Mouse (Mus musculus) A20 (cell line): Measurements from ENCODE around the gene Ppp1r27.

Experiments used
- DNase-seq: peaks from one replicate; pipeline ENCODE4 v3.0.0-alpha.2; 2011; ENCODE audit warnings: low read depth, low spot score

The Ppp1r27 gene

DNA sequence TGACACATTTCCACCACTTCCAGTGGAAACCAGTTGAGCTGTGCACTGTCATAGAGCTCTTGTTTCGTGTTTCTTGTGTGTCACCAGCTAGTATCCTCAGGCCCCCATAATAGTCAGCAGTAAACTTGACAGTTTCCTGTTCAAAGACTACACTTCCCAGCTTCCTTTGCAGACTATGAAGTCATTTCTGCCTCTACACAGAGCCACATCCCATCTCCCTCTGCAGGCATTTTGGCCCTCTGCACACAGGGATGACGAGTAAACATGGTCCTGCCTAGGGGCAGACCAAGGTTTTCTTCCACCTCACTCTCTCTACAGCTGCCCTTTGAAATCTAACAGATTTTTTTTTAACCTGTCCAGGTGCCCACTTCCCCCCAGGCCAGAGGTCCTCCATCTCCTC lies 3.5 kb downstream of the Ppp1r27 start:
- DNase-seq, result peak; percentile 21

DNA sequence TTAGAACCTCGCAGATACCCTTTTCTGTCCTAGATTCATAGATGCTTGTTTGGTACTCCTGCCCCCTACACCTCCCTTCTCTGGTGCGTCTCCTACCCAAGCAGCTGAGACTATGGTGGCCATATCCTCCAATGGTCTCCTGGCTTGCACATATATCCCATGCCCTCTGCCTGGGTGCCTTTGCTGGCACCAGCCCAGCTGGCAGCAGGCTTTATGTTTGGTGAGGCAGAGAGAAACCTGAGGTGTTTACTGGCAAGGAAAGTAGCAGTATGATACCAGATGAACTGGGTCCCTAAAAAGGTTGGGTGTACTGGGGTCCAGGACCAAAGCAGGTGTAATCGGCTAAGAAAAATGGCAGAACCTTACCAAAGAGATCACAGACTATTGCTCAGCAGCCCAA lies 5.0 kb downstream of the Ppp1r27 start:
- DNase-seq, result no peak

DNA sequence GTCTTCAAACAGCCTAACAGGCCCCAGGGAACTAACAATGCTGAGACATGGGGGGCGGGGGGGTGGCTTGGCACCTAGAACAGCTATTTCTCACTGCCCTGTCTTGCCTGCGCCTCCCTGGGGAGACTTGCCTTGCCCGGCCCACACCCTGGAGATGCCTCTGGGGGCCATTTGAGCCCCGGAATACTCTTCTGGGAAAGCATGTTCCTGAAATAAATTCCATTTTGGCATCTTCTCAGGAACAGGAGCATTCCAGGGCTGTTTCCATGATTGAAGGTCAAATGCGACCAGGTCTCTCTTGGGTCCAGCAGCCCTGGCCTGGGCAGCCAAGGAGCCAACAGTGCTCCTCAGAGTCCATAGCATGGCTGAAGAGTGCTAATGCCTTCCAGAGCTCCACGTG lies 8.6 kb downstream of the Ppp1r27 start:
- DNase-seq, result no peak

DNA sequence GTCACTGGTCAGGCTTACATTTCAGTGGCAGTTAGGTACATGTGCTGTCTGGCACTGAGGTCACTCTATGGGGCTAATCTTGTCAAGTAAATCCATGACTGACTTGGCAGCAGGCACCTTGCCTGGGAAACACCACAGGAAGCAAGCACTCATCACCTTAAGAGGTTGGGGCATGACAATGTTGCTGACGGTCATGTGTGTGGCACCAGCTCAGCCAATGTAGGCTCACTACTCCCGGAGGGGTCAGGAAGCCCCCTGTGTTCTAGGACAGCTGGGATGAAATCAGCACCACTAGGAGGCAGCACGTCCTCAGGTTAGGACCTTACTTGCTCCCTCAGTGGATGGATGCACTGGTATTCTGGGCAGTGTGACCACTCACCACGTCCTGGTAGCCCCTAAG lies 9.0 kb downstream of the Ppp1r27 start:
- DNase-seq, result peak; percentile 39

DNA sequence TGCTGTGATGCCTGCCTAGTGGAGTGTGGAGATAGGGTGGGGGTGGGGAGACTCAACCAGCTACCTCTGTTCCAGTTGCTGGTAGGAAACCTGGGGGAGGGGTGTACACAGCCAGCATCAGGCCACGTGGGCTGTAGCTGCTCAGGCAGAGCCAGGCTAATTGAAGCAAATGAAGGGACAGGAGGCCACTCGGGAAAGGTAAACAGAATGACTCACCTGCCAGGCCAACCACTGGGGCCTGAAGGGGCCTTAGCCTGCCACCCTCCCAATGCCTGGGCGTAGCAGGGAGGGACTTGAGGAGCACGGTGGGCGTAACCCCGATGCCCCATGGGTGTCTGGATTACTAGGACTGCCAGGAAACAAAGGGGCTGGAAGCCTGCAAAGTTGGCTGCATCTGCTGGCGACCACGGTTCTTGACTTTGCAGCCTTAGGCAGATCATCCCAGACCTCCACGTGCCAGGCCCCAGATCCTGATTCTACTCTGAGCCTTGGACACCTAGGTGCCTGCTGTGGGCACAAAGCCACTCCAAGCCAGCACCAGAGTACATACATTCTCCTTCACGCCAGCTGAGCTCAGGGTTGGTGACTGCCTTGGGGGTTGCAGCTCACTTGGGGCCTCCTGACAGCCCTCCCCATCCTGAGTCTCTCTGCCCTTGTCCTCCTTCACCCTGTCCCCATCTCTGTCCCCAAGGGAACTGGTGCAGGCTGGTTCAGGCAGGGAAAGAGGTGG lies 11.5 kb downstream of the Ppp1r27 start:
- DNase-seq, result peak; percentile 30

DNA sequence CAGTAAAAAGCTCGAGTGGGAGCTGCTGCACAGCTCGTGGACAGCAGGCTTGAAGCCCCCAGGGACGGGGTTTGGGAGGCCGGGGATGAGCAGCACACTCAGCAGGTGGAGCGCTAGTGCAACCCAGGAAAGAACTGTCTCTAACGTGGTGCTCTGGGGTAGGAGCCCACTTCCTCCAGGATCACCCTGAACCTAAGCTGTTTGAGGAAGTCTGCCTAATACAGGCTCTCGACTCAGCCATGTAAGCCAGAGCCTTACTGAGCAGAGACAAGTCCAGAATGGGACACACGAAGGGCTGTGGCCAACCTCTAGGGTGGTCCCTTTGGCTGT lies 12.0 kb downstream of the Ppp1r27 start:
- no peak for DNase-seq

DNA sequence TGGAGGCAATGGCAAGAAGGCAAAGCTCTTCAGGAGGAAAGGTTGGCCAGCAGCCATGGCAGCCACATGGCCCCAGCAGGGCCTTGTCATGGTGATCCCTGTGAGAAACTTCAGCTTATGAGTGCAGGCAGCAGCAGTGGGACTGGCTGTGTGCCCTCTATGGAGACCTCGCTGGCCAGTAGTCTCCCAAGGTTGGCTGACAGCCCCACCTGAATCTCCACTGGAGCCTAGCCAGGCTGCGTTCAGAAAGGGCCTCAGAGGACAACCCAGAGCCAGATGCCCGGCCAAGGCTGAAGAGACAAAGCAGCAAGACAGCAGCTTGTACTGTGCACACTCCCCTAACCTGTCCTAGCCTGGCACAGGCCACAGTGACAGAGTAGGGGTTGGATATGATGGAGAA lies 12.4 kb downstream of the Ppp1r27 start:
- no peak for DNase-seq

DNA sequence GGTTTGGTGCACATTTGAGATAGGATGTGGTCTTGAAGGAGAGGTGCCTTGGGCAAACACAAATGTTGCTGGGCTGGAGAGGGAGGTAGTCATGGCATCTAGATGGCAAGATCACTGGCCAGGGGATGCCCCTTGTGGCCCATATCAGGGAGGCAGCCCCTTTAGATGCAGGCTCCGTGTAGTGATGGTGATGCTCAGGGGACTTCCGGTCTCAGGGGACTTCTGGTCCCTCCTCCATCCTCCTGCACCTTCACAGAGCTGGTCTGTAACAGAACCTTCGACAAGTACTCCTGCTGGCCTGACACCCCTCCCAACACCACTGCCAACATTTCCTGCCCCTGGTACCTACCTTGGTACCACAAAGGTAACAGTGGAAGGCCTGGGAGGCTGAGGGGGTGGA lies 15.1 kb downstream of the Ppp1r27 start:
- no peak for DNase-seq

DNA sequence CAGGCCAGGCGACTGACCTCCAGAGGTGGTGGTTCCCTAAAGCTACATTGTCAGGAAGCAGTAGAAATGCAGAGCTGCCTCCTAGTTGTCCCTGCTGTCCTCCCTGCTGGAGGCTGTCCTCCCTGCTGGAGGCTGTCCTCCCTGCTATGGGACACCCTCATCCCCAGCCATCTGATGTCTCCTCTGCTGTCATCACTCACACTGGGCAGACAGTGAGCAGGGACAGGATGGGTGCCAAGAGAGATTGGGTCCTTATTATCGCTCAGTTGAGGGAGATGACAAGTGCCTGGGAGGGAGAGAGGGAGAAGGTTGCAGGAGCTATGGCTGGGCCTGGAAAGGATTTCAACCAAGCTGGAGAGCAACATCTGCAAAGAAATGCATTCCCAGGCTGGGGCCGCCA lies 15.8 kb downstream of the Ppp1r27 start:
- DNase-seq, result no peak

DNA sequence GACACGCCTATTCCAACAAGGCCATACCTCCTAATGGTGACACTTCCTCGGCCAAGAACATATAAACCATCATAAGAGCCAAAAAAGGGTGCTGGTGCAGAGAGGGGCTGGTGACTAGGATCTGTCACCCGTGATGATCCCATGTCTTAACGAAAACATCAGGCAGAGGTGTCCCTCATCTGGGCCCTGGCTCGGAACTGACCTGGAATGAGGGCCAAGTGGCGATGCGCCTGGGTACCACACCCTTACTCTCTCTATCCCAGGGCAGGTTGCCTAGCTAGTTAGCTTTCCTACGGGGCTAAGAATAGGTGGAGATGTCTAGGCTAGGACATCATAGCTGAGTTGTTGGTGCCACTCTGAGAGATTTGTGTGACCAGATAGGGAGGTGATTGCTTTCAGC lies 16.8 kb downstream of the Ppp1r27 start:
- DNase-seq, result no peak

DNA sequence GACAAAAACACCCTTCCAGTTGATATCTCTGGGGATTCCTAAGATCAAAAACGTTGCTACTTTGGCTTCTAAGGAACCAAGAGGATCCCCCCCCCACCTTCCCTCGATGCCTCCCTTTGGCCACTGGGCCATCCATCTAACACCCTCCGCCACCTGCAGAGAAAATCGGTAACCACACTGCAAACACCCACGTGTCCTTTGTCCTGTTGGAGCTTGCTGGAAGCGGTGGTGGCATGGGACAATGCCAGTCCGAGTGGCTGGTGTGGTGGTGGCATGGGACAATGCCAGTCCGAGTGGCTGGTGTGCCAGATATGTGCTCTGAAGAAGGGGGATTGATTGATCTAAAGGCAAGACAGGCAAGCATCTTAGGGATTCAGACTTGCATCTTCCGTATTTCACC lies 19.3 kb downstream of the Ppp1r27 start:
- DNase-seq, result no peak

DNA sequence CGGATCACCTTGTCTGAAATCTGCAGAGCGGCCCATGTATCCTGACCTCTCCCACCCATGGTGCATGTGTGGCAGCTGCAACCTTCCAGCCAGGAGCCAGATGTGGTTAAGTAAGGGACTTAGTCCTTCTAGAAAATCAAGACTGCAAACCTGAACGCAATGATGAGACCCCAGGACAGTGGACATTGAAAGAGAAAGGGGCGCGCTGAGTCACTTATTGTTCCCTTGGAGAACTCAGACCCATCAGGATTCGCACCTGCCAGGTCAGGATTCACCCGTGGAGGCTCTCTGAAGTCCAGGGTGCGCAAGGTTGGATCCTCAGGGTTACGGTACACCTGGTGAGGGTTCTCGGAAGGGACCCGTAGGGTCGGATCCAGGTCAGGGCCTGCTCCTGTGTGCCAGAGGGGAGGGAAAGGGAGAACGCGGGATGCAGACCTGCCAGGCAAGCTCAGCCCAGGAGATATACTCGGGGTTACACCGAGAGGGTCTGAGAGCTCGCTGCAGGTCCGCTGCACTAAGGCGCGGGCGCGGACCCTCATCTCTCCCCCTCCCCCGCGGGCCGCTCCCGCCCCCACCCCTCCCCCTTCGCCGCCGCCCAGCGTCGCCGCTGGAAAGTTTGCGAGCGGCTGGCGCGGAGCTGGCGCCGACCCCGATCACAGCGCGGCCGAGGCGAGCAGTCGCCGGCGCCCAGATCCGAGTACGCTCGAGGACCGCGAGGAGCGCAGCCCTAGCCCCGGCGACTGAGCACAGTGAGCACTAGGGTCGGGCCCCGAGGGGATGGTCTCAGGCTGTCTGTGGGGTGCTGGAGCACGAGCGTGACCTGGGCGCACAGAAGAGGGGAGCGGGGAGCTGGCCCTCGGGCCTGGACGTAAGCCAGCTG lies 20.6 kb downstream of the Ppp1r27 start, which contains the start of gene Gcgr:
Gcgr (plus strand) TSS at position 615 of the 880 bp plus-strand sequence.
- DNase-seq, result no peak

DNA sequence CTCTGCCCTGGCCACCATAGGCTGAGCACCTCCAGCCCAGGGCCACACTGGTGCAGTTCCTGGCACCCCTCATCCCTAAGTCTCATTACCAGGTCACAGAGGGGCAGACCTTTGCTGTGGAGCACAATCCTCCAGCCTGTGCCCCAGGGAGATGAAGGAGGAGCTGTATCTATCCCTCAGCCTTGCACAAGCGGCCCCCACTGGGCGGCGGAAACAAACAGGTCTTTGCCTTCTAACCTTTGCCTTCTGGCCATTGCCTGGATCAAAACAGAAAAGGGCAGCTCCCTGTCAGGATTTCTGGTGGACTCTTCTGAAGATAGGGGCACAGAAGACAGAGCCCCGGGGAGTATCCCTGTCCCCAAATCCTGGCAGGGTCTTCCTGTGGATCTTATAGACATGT lies 22.0 kb downstream of the Ppp1r27 start:
- DNase-seq, result no peak

DNA sequence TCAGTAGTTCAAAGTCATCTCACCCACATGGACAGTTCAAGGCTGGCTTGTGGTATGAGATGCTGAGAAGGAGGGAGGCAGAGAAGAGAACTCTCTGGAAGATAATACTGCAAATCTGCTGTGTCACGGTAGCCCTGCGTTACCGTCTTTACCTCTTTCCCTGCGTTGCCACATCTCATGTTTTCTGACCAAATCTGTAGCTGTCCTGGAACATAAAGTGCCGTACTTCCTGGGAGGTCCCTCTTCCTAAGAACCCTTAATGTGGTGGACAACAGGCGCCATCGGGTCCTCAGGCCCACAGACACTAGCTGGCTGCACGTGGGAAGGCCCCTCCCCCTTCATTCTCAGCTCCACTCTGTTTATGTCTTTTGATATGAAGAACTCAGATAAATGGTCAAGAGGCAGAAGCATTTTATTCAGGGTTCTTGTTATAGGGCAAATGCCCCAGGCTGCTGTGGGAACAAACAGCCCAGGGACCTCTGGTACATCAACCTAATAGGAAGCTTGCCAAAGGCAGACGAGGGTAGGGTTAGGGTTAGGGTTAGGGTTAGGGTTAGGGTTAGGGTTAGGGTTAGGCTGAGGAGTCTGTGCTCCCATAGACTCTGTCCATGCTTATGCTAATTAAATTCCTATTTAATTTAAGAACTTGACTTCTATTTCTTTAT lies 23.1 kb downstream of the Ppp1r27 start:
- no peak for DNase-seq

DNA sequence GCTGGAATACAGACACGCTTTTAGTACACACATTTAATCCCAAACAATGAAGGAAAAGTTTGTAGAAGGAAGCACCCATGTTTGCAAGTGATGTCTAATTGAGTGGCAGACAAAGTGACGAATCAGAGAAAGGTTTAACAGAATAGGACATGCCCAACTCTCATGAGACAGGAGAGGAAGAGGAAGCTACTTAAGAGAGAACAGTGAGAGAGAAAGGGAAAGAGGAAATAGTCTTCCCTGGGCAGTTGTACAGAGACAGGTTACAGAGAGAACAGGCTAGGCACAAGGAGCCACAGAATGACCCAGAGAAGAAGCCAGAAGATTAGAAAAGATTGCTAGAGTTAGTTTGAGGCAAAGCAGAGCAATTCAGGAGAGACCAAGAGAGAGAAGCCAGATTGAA lies 25.0 kb downstream of the Ppp1r27 start:
- peak; percentile 89 for DNase-seq

DNA sequence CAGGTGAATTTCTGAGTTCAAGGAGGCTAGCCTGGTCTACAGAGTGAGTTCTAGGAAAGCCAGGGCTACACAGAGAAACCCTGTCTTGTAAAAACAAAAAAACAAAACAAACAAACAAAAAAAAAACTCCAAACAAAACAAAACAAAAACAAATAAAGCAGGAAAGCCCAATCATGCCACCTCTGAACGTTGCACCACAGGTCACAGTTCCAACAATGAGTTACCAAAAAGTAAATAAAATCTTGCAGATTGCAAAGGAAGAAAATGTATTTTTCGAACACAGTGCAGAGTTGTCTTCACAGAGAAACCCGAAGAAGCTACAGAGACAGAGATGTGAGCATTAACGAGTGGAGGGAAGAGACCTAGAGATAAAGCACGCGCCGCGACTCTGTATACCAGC lies 28.4 kb downstream of the Ppp1r27 start:
- DNase-seq, result no peak

DNA sequence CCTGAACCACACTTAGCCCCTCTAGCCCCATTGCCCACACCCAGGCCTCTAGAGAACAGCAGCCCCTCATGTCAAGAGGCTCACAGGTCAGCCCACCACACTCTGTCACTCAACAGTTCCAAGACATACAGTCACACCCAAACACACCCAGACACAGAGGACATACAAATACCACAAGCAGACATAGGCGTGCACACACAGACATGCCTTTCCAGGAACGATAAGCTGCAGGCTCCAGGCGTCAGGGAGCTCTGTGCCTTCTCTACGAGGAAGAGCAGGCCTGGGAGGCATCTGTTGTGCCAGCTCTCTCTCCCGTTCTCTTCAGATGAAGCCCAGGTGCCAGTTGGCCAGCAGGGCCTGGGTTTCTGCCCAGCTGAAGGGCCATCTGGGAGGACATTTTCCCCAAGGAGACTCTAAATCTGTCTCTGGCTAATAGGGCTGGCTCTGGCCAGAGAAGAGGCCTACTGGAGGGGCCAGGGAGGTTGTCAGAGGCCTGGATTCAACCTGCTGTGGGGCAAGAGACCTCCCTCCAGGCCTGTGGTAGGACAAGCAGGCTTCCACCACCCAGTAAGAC lies 29.9 kb downstream of the Ppp1r27 start:
- no peak for DNase-seq

DNA sequence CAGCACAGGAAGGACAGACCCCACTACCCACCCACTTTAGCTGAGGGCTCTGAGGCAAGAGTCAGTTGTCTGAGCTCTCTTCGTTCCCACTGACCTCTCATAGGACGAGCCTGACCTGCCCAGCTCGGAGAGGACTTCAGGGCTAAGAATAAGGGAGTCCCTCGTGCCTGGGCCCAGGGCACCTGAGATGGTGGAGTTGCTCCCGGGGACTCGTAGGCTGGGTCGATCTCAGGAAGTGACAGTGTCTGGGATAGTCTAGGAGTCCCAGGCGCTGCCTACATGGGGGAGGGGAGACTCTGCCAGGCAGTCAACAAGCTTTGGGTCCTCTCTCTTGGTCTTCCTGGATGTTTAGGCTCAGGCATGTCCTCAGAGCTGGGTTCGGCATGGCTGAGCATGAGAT lies 30.4 kb downstream of the Ppp1r27 start:
- DNase-seq, result no peak

DNA sequence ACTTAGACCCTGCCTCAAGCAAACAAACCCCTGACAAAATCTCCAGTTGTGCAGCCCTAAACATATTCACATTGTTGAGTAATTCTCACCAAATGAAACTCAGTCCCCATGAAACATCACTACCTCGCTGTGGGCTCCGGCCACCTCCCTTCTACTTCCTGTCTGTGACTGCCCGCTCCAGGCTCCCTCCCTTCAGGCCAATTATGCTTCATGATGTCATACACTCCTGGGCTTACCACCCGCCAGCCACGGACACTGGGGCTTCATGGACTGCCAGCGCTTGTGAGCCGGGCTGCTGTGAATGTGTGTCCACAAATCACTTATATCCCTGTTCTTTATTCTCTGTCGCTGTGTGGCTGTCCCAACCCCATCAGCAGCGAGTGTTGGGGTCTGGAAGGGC lies 31.2 kb downstream of the Ppp1r27 start:
- no peak for DNase-seq

DNA sequence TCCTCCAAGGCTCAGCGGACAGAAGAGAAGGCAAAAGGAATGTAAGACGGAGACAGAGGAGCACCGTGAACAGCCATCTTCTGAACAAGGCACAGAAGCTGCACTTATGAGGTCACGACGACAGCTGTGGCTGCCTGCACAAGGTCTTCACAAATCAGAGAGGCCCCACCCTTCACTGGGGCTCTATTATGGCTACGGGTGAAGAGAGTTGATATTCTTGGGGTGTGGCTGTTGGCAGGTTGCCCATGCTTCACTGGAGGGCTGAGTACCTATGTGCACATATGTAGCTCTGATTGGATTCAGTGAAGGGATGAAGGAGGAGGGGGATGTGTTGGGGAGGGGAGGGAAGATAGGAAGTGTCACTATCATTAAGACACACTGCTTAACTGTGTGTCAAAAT lies 32.4 kb downstream of the Ppp1r27 start:
- DNase-seq, result no peak

DNA sequence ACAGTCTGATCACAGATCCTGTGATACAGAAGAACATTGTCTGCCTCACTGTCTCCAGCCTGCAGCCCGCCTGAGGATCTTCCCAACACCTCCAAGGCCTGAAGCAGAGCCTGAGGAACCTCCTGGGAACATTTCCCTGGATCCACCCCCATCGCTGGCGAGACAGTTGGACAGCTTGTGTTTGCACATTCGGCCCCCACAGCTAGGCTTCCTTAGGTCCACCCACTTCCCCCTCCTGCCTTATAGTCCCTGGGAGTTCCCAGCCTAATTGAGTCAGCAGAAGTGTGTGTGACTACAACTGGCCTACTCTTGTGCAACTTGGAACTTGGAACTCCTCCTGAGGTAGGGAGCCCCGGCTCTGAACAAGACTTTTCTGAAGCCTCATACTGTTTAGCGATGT lies 32.9 kb downstream of the Ppp1r27 start:
- no peak for DNase-seq

DNA sequence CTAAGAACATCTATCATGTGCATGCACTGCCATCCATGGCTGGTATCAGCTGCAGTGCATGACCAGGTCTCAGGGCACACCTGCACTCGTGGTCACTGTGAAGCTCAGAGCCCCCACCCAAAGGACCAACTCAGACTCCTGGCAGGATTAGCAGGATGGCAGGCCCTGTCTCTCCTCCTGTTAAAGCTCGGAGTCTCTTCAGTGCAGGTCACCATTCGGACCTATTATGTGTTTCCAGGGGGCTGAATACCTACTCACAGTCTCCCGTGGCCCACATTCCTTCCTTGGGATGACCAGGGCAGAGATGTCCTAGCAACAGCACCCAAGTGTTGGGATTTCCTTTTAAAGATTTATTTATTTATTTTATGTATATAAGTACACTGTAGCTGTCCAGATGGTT lies 33.8 kb downstream of the Ppp1r27 start:
- no peak for DNase-seq
